Mouse (Mus musculus) layer of hippocampus, adult 6 months (tissue): ENCODE measurements around the gene Ces3b. TPM values are rescaled to one million over a fixed set of nuclear protein-coding genes. Genes with fewer than 3 reads are reported as not detected.

Source experiments
- long read RNA-seq, 2 experiments: library from polyadenylated mRNA; unstranded; transcript quantifications; one replicate each; pipeline ENCODE4 v2.0.0; 2019 to 2020
- polyA plus RNA-seq: library from polyadenylated mRNA; unstranded; fragments of <200 nt; fragmentation: Nextera tagmentation; gene quantifications from 2 replicates; pipeline ENCODE4 v1.2.3, GENCODE M21; 2021

Gene Ces3b
- polyA plus RNA-seq, result not detected in 2 replicates
- long read RNA-seq, experiment 1, result 0 reads
- long read RNA-seq, experiment 2, result 0 reads

DNA sequence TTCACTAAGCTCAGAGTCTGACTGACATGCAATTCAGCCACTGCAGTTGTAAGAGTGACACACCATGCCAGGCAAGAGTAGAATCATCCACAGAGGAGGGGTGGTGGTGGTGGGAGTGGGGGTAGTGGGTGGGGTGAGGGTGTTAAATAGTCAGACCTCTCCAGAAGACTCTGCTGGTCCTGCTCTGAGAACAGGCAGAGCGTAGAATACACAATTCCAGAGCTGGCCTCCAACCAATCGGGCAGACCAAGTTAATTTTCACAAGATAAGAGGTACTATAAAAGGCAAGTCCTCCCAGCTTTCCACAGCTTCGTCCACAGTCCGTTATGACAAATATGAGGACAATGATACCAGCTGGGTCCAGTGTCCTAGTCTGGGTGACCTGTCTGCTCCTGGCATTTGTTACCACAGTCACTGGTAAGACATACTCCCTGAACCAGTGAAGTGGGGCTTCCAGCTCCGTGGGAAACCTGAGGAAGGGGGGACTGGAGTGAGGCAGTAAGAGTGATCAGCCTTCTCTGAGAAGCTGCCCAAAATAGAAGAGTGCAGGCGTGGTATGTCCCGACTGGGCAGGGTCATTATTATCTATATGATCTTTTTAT lies at the start of gene Ces3b:
Gene Ces3b (plus strand): TSS at position 305 of the 602 bp plus-strand sequence.

DNA sequence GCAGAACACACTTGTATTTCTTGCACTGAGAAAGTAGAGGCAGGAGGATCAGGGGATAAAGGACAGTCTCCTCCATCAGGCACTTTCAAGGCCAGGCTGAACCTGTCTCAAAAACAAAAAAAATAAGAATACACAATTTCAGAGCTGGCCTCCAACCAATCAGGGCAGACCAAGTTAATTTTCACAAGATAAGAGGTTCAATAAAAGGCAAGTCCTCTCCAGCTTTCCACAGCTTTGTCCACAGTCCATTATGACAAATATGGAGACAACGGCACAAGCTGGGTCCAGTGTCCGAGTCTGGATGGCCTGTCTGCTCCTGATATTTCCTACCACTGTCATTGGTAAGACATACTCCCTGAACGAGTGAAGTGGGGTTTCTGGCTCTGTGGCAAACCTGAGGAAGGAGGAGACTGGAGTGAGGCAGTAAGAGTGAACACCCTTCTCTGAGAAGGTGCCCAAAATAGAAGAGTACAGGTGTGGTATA lies 35.1 kb upstream of the Ces3b start, which contains the start of gene Ces3a:
Gene Ces3a (plus strand): TSS at position 231 of the 484 bp plus-strand sequence.

DNA sequence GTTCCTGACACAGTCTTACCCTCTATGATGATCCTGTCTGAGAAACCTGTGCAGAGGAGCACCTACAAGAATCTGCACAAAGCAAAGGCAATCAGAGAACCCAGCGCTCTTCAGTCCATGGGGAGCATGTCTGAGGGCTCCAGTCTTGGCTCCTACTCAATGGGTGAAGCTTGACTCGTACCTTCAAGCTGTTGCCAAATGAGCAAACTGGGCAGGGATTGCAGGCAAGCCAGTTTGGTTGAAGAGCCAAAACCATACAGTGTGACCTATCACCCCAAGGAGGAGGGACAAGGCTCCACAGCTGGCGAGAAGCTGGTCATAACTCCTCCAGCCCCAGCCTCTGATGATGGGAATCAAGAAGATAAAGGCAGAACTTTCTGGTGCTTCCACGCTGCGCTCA lies 48.0 kb downstream of the Ces3b start, which contains the start of gene Ces4a:
Gene Ces4a (plus strand): TSS at position 292 of the 400 bp plus-strand sequence.

Other genes with a start within 250 kb of the Ces3b start
- not detected in 2 replicates for gene Ces2c, start 236.7 kb upstream of the Ces3b start, polyA plus RNA-seq
- gene Ces2e, start 157.5 kb upstream of the Ces3b start, polyA plus RNA-seq, result not detected in 2 replicates
- gene Ces2f, start 136.4 kb upstream of the Ces3b start, polyA plus RNA-seq, result not detected in 2 replicates
- 0.10 and 0.18 TPM in 2 replicates for gene Ces2g, start 122.0 kb upstream of the Ces3b start, polyA plus RNA-seq
- not detected in 2 replicates for gene Ces2h, start 82.9 kb upstream of the Ces3b start, polyA plus RNA-seq
- not detected in 2 replicates for gene Ces3a, start 35.2 kb upstream of the Ces3b start, polyA plus RNA-seq
- gene Ces4a, start 48.0 kb downstream of the Ces3b start, polyA plus RNA-seq, result not detected in 2 replicates
- gene Cbfb, start 86.9 kb downstream of the Ces3b start, polyA plus RNA-seq, result 9.7 and 11.5 TPM in 2 replicates
- gene D230025D16Rik, start 141.4 kb downstream of the Ces3b start, polyA plus RNA-seq, result 24.7 and 25.1 TPM in 2 replicates
- gene B3gnt9, start 171.4 kb downstream of the Ces3b start, polyA plus RNA-seq, result 2.7 and 3.0 TPM in 2 replicates
- 5.5 and 7.2 TPM in 2 replicates for gene Tradd, start 180.9 kb downstream of the Ces3b start, polyA plus RNA-seq
- gene Fbxl8, start 180.9 kb downstream of the Ces3b start, polyA plus RNA-seq, result 2.0 and 2.1 TPM in 2 replicates
- 2.7 and 2.8 TPM in 2 replicates for gene Hsf4, start 186.0 kb downstream of the Ces3b start, polyA plus RNA-seq
- 21.1 and 23.4 TPM in 2 replicates for gene Nol3, start 192.4 kb downstream of the Ces3b start, polyA plus RNA-seq
- gene 4931428F04Rik, start 206.1 kb downstream of the Ces3b start, polyA plus RNA-seq, result 9.5 and 11.5 TPM in 2 replicates
- 2.6 and 4.1 TPM in 2 replicates for gene Exoc3l, start 212.3 kb downstream of the Ces3b start, polyA plus RNA-seq
- gene E2f4, start 213.9 kb downstream of the Ces3b start, polyA plus RNA-seq, result 7.7 and 9.2 TPM in 2 replicates
- 0.62 and 1.5 TPM in 2 replicates for gene Elmo3, start 221.8 kb downstream of the Ces3b start, polyA plus RNA-seq
- gene Lrrc29, start 242.5 kb downstream of the Ces3b start, polyA plus RNA-seq, result 0.88 and 1.2 TPM in 2 replicates
- 98.7 and 116 TPM in 2 replicates for gene Tmem208, start 242.6 kb downstream of the Ces3b start, polyA plus RNA-seq